Mouse (Mus musculus) lung, embryonic 16.5 days (tissue): ENCODE results near the gene Gm10228. TPM values are rescaled to one million over a fixed set of nuclear protein-coding genes. Genes with fewer than 3 reads are reported as not detected.

Experiments used
- polyA plus RNA-seq: library from polyadenylated mRNA; unstranded; fragments of >200 nt; fragmentation: Nextera tagmentation; extraction: Ambion mirVana; gene quantifications from 2 replicates; pipeline ENCODE4 v1.2.1, GENCODE M21; 2015

The Gm10228 gene
- polyA plus RNA-seq, 1 experiment from 2014 or later = not detected

Other genes with a start within 250 kb of the Gm10228 start
- 0.94 TPM in 1 of 2 replicates, not detected in the other for gene Gm20741, start 229.3 kb downstream of the Gm10228 start, polyA plus RNA-seq
- gene Krtap15, start 221.3 kb downstream of the Gm10228 start, polyA plus RNA-seq = not detected in 2 replicates
- gene Krtap14, start 215.3 kb downstream of the Gm10228 start, polyA plus RNA-seq = not detected in 2 replicates
- not detected in 2 replicates for gene Krtap19-1, start 172.1 kb downstream of the Gm10228 start, polyA plus RNA-seq
- gene Krtap19-2, start 167.2 kb downstream of the Gm10228 start, polyA plus RNA-seq = not detected in 2 replicates
- gene Krtap19-3, start 163.4 kb downstream of the Gm10228 start, polyA plus RNA-seq = not detected in 2 replicates
- gene Krtap19-4, start 156.4 kb downstream of the Gm10228 start, polyA plus RNA-seq = not detected in 2 replicates
- gene Krtap19-5, start 145.0 kb downstream of the Gm10228 start, polyA plus RNA-seq = not detected in 2 replicates
- gene Krtap19-9b, start 109.2 kb downstream of the Gm10228 start, polyA plus RNA-seq = not detected in 2 replicates
- not detected in 2 replicates for gene Krtap16-3, start 78.6 kb downstream of the Gm10228 start, polyA plus RNA-seq
- gene Krtap22-2, start 30.7 kb downstream of the Gm10228 start, polyA plus RNA-seq = not detected in 2 replicates
- not detected in 2 replicates for gene Gm10229, start 26.2 kb downstream of the Gm10228 start, polyA plus RNA-seq
- not detected in 2 replicates for gene Krtap6-1, start 9.8 kb downstream of the Gm10228 start, polyA plus RNA-seq
- gene Krtap6-5, start 6.4 kb upstream of the Gm10228 start, polyA plus RNA-seq = not detected in 2 replicates
- gene 1110025L11Rik, start 22.5 kb upstream of the Gm10228 start, polyA plus RNA-seq = not detected in 2 replicates
- not detected in 2 replicates for gene Krtap6-3, start 42.5 kb upstream of the Gm10228 start, polyA plus RNA-seq
- not detected in 2 replicates for gene Gm6358, start 99.4 kb upstream of the Gm10228 start, polyA plus RNA-seq
- not detected in 2 replicates for gene Gm10061, start 109.6 kb upstream of the Gm10228 start, polyA plus RNA-seq
- not detected in 2 replicates for gene Gm9789, start 116.5 kb upstream of the Gm10228 start, polyA plus RNA-seq
- gene Gm7735, start 128.0 kb upstream of the Gm10228 start, polyA plus RNA-seq = not detected in 2 replicates
- not detected in 2 replicates for gene 1110057P08Rik, start 133.3 kb upstream of the Gm10228 start, polyA plus RNA-seq
- not detected in 2 replicates for gene Krtap20-2, start 164.4 kb upstream of the Gm10228 start, polyA plus RNA-seq